Mouse (Mus musculus) mouse embryonic stem cell (cell line): ENCODE measurements around the gene Gadl1.

ENCODE experiments used
- in situ Hi-C, 2 experiments: fragments of 300-500 bp; cut with MboI; formaldehyde crosslinking; loops; 1 replicate in 1 of 2; 3 replicates in 1 of 2; pipeline ENCODE4 v1.14.3; 2019 to 2020; ENCODE audit warnings: low sequenced_read_pairs in 2 of 2, low pct_unique_long_range_greater_than_20kb in 1 of 2, mixed read lengths in 1 of 2; ENCODE audit not compliant: unreplicated experiment in 1 of 2

The Gadl1 gene

GRCm38 (mm10) chr9:116101842-116102241 is 192.6 kb downstream of the Gadl1 start:
- in situ Hi-C loops: no loop called here

- in situ Hi-C loops: no loop called here
Observed at GRCm38 (mm10) chr9:116104770-116105169, 195.5 kb downstream of the Gadl1 start.

- in situ Hi-C loops: no loop called here
Observed at GRCm38 (mm10) chr9:116108729-116109128, 199.5 kb downstream of the Gadl1 start.

GRCm38 (mm10) chr9:116111149-116111970 is 202.1 kb downstream of the Gadl1 start:
- in situ Hi-C loops: no loop called here

GRCm38 (mm10) chr9:116114339-116114738 is 205.1 kb downstream of the Gadl1 start:
- in situ Hi-C loops: no loop called here

GRCm38 (mm10) chr9:116115875-116116274 is 206.6 kb downstream of the Gadl1 start:
- in situ Hi-C loops: no loop called here

GRCm38 (mm10) chr9:116118332-116118872 is 209.1 kb downstream of the Gadl1 start:
- in situ Hi-C loops: no loop called here

- in situ Hi-C loops: no loop called here
Observed at GRCm38 (mm10) chr9:116119990-116120389, 210.7 kb downstream of the Gadl1 start.

GRCm38 (mm10) chr9:116121472-116121871 is 212.2 kb downstream of the Gadl1 start:
- in situ Hi-C loops: no loop called here

- in situ Hi-C loops: no loop called here
Observed at GRCm38 (mm10) chr9:116122544-116122943, 213.3 kb downstream of the Gadl1 start.

GRCm38 (mm10) chr9:116122969-116123589 is 213.8 kb downstream of the Gadl1 start:
- in situ Hi-C loops: no loop called here
